Mouse (Mus musculus): Measurements from ENCODE around the gene Pglyrp4. TPM values are rescaled to one million over a fixed set of nuclear protein-coding genes. Genes with fewer than 3 reads are reported as not detected.

The Pglyrp4 gene
- total and polyA plus RNA-seq, 3 experiments = not detected

DNA sequence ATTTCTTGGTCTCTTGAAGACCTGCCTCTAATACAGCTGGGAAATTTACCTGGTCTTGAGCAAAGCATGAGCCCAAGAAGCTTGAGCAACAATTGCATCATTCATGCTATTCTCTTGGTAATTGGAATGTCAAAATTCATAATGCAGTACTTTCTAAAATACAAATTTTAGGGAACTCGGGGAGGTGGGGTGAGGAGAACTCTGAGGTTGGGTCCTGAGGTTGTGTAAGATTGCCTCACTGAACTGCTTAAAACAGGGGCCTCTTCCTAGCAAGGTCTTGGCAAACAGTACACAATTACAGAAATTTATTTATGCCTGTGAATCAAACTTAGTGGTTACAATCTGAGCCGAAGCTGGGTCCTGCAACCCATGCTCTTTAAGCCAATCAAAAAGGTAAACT is 39.9 kb upstream of the Pglyrp4 start:
- Histone ChIP-seq H3K27me3 (ENCODE audit: control insufficient read depth in 1 of 2, insufficient read depth in 2 of 2, low read length in 2 of 2) (peaks cover 0 to 2% of the 10 kb centered on the region in 2 experiments; a peak in 2 of 4 replicates), H3K4me1 (ENCODE audit: control insufficient read depth in 1 of 2, insufficient read depth in 2 of 2, low read length in 2 of 2) (no peaks in the 10 kb centered on the region)
- TF ChIP-seq CHD1 (IDR thresholded peaks at IDR 0.05; ENCODE audit: low read depth, low read length) (no peak), POLR2AphosphoS2 (IDR thresholded peaks at IDR 0.05; ENCODE audit: low read length) (no peak), MAX (IDR thresholded peaks at IDR 0.05; ENCODE audit: low read length) (no peak), GABPA (IDR thresholded peaks at IDR 0.05; ENCODE audit: low read depth, low read length) (no peak), ELF1 (IDR thresholded peaks at IDR 0.05; ENCODE audit: low read depth, low read length) (no peak), EP300 (IDR thresholded peaks at IDR 0.05; ENCODE audit: low read depth in 1 of 2, low read length in 2 of 2) (no peak), BHLHE40 (IDR thresholded peaks at IDR 0.05; ENCODE audit: borderline replicate concordance, low read depth, low read length) (no peak), CTCF (IDR thresholded peaks at IDR 0.05 in 2 of 3, conservative IDR thresholded peaks at IDR 0.05 in 1 of 3; ENCODE audit: control insufficient read depth in 1 of 3, insufficient read depth in 1 of 3, low read depth in 2 of 3, low read length in 3 of 3, poor library complexity in 1 of 3, severe bottlenecking in 1 of 3) (no peak), USF2 (IDR thresholded peaks at IDR 0.05; ENCODE audit: borderline replicate concordance in 1 of 2, insufficient read depth in 1 of 2, low read depth in 1 of 2, low read length in 2 of 2) (no peak)

DNA sequence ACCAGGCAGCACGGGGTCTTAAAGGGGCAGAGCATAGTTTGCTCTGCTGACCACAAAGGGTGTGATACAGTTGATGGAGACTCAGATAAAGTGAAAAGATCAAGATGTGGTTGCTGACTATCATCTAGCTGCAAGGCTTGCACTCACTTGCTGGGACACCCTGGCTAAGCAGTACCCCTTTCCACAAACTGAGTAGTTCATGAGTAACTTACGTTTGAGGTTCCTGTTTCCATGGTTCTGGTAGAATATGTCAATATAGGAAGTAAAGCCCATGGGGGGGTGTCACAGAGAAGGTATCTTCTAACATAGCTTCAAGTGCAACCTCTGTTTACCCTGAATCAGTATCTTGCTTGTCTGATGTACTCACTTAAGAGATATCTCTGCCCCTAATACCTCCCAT is 33.2 kb upstream of the Pglyrp4 start:
- TF ChIP-seq POLR2AphosphoS5 (IDR thresholded peaks at IDR 0.05; ENCODE audit: borderline replicate concordance, low read depth, low read length) (no peak), CHD1 (IDR thresholded peaks at IDR 0.05; ENCODE audit: low read depth, low read length) (no peak), MAFK (IDR thresholded peaks at IDR 0.05; ENCODE audit: borderline replicate concordance, low read depth, low read length) (no peak)

More for the DNA sequence above, 39.9 kb upstream of the Pglyrp4 start:
- Histone ChIP-seq H3K4me3 (ENCODE audit: control insufficient read depth in 1 of 2, insufficient read depth in 1 of 2, low read depth in 2 of 2, low read length in 2 of 2) (no peak overlapping the region), H3K9ac (ENCODE audit: control insufficient read depth, low read depth, low read length, poor library complexity, severe bottlenecking) (no peak overlapping the region), H3K27ac (ENCODE audit: control insufficient read depth, low read depth, low read length) (no peak overlapping the region), H3K9me3 (replicated peaks; ENCODE audit: insufficient read depth, low read length) (no peaks in the 10 kb centered on the region), H3K36me3 (ENCODE audit: control insufficient read depth in 1 of 2, insufficient read depth in 2 of 2, low read length in 2 of 2) (no peaks in the 10 kb centered on the region), H3K79me2 (ENCODE audit: control insufficient read depth, insufficient read depth, low read length, poor library complexity) (no peaks in the 10 kb centered on the region)
- DNase-seq (ENCODE audit: low read depth, low spot score) = no peak

DNA sequence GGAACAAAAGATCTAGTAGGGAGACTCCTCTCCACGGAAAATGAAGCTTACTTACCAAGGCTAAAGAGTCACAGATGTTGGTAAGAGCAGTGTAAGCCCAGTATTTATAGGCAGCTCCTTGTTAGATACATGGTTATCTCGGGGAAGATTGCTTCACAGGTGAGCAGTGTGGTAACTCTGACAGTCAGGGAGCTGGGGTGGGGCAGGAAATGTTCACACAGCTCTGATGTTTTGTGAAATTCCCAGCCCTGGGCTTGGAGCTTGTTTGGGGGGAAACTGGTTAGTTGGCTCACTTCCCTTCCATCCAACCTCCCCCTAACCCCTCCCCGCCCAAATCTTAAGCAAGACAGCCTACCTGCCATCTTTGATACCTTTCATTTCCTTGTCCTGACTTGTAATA is 31.1 kb upstream of the Pglyrp4 start, which contains the start of gene S100a9:
TSS of gene S100a9 (minus strand) at position 109 of the 400 bp plus-strand sequence.
- Histone ChIP-seq H3K4me3 (ENCODE audit: control insufficient read depth in 1 of 2, insufficient read depth in 1 of 2, low read depth in 2 of 2, low read length in 2 of 2) (no peak within 1 kb of the TSS), H3K4me1 (ENCODE audit: control insufficient read depth in 1 of 2, insufficient read depth in 2 of 2, low read length in 2 of 2) (no peaks in the 10 kb centered on the region), H3K36me3 (ENCODE audit: control insufficient read depth in 1 of 2, insufficient read depth in 2 of 2, low read length in 2 of 2) (no peaks in the 10 kb centered on the region), H3K27ac (ENCODE audit: control insufficient read depth, low read depth, low read length) (no peak within 1 kb of the TSS), H3K9me3 (replicated peaks; ENCODE audit: insufficient read depth, low read length) (no peaks in the 10 kb centered on the region), H3K27me3 (ENCODE audit: control insufficient read depth in 1 of 2, insufficient read depth in 2 of 2, low read length in 2 of 2) (peaks cover 0 to 6% of the 10 kb centered on the region in 2 experiments; a peak in 3 of 4 replicates), H3K79me2 (ENCODE audit: control insufficient read depth, insufficient read depth, low read length, poor library complexity) (no peaks in the 10 kb centered on the region), H3K9ac (ENCODE audit: control insufficient read depth, low read depth, low read length, poor library complexity, severe bottlenecking) (no peak within 1 kb of the TSS)
- TF ChIP-seq TBP (IDR thresholded peaks at IDR 0.05; ENCODE audit: low read depth, low read length) = no peak
- TF ChIP-seq CTCF (IDR thresholded peaks at IDR 0.05 in 2 of 3, conservative IDR thresholded peaks at IDR 0.05 in 1 of 3; ENCODE audit: control insufficient read depth in 1 of 3, insufficient read depth in 1 of 3, low read depth in 2 of 3, low read length in 3 of 3, poor library complexity in 1 of 3, severe bottlenecking in 1 of 3) = no peak
- TF ChIP-seq MAZ (IDR thresholded peaks at IDR 0.05; ENCODE audit: low read depth, low read length) = no peak
- TF ChIP-seq USF2 (IDR thresholded peaks at IDR 0.05; ENCODE audit: borderline replicate concordance in 1 of 2, insufficient read depth in 1 of 2, low read depth in 1 of 2, low read length in 2 of 2) = no peak
- TF ChIP-seq POLR2AphosphoS5 (IDR thresholded peaks at IDR 0.05; ENCODE audit: borderline replicate concordance, low read depth, low read length) = no peak
- TF ChIP-seq ETS1 (IDR thresholded peaks at IDR 0.05; ENCODE audit: low read depth, low read length) = no peak
- TF ChIP-seq E2F4 (IDR thresholded peaks at IDR 0.05; ENCODE audit: borderline replicate concordance, low read depth, low read length) = no peak
- no peak for TF ChIP-seq CHD1 (IDR thresholded peaks at IDR 0.05; ENCODE audit: low read depth, low read length)
- TF ChIP-seq TAL1 (IDR thresholded peaks at IDR 0.05; ENCODE audit: low read length) = no peak
- TF ChIP-seq MYC (IDR thresholded peaks at IDR 0.05; ENCODE audit: low read depth, low read length) = no peak
- TF ChIP-seq SMC3 (IDR thresholded peaks at IDR 0.05; ENCODE audit: low read depth, low read length) = no peak
- TF ChIP-seq BHLHE40 (IDR thresholded peaks at IDR 0.05; ENCODE audit: borderline replicate concordance, low read depth, low read length) = no peak
- TF ChIP-seq ZMIZ1 (IDR thresholded peaks at IDR 0.05; ENCODE audit: low read depth, low read length) = no peak
- no peak for TF ChIP-seq USF1 (IDR thresholded peaks at IDR 0.05; ENCODE audit: low read depth, low read length)
- no peak for TF ChIP-seq MEF2A (IDR thresholded peaks at IDR 0.05; ENCODE audit: extremely low read depth, insufficient replicate concordance, low read depth, low read length, poor library complexity, severe bottlenecking)
- no peak for DNase-seq (ENCODE audit: low read depth, low spot score)

More for the DNA sequence above, 33.2 kb upstream of the Pglyrp4 start:
- Histone ChIP-seq H3K36me3 (ENCODE audit: control insufficient read depth in 1 of 2, insufficient read depth in 2 of 2, low read length in 2 of 2) (no peaks in the 10 kb centered on the region), H3K9me3 (replicated peaks; ENCODE audit: insufficient read depth, low read length) (no peaks in the 10 kb centered on the region), H3K27me3 (ENCODE audit: control insufficient read depth in 1 of 2, insufficient read depth in 2 of 2, low read length in 2 of 2) (peaks cover 0 to 6% of the 10 kb centered on the region in 2 experiments; a peak in 3 of 4 replicates), H3K4me3 (ENCODE audit: control insufficient read depth in 1 of 2, insufficient read depth in 1 of 2, low read depth in 2 of 2, low read length in 2 of 2) (no peak overlapping the region), H3K79me2 (ENCODE audit: control insufficient read depth, insufficient read depth, low read length, poor library complexity) (no peaks in the 10 kb centered on the region), H3K9ac (ENCODE audit: control insufficient read depth, low read depth, low read length, poor library complexity, severe bottlenecking) (no peak overlapping the region), H3K4me1 (ENCODE audit: control insufficient read depth in 1 of 2, insufficient read depth in 2 of 2, low read length in 2 of 2) (no peaks in the 10 kb centered on the region), H3K27ac (ENCODE audit: control insufficient read depth, low read depth, low read length) (no peak overlapping the region)
- DNase-seq (ENCODE audit: low read depth, low spot score) = no peak

Measured in MEL (cell line).